Mouse (Mus musculus): ENCODE results near the gene Limk1. TPM values are rescaled to one million over a fixed set of nuclear protein-coding genes. Genes with fewer than 3 reads are reported as not detected.
A peak's percentile ranks its signal among the peaks of the same experiment; 100 is the strongest.

The Limk1 gene
- polyA plus RNA-seq, 1 experiment, result 32.2 TPM

- H3ac ChIP-seq (ENCODE audit: control insufficient read depth, insufficient read length, low read depth), result no peak overlapping the region
- no peaks in the 10 kb centered on the region for H3K27me3 ChIP-seq (ENCODE audit: control insufficient read depth, insufficient read depth, insufficient read length)
- no peaks in the 10 kb centered on the region for H3K79me2 ChIP-seq (ENCODE audit: control insufficient read depth, insufficient read depth)
- H3K79me3 ChIP-seq (ENCODE audit: low read depth), result no peaks in the 10 kb centered on the region
- peaks cover 23% of the 10 kb centered on the region for H3K36me3 ChIP-seq (ENCODE audit: control insufficient read depth, insufficient read depth)
- no peak overlapping the region for H3K4me3 ChIP-seq (ENCODE audit: insufficient read depth, poor library complexity, severe bottlenecking)
- TF ChIP-seq FOSL1 (IDR thresholded peaks at IDR 0.05; ENCODE audit: insufficient read depth, low read length, poor library complexity, severe bottlenecking), result no peak
- no peak for TF ChIP-seq CEBPB (IDR thresholded peaks at IDR 0.05; ENCODE audit: low read depth)
- TF ChIP-seq MYOD1 (IDR thresholded peaks at IDR 0.05; ENCODE audit: control insufficient read depth, insufficient read length, low read depth), result no peak
- TF ChIP-seq MAX (IDR thresholded peaks at IDR 0.05), result no peak
- TF ChIP-seq CTCF (IDR thresholded peaks at IDR 0.05; ENCODE audit: control insufficient read depth, insufficient read depth, insufficient read length), result no peak
- no peak for TF ChIP-seq USF1 (IDR thresholded peaks at IDR 0.05; ENCODE audit: low read depth)
- no peak for TF ChIP-seq MYOG (IDR thresholded peaks at IDR 0.05; ENCODE audit: control insufficient read depth, extremely low read depth, insufficient read length)
These were observed 72.6 kb downstream of the Limk1 start for GRCm38 (mm10) chr5:134615780-134616179.

GRCm38 (mm10) chr5:134615380-134615779 lies 73.0 kb downstream of the Limk1 start:
- Histone ChIP-seq H3K36me3 (ENCODE audit: control insufficient read depth, insufficient read depth) (peaks cover 19% of the 10 kb centered on the region), H3ac (ENCODE audit: control insufficient read depth, insufficient read length, low read depth) (no peak overlapping the region), H3K79me3 (ENCODE audit: low read depth) (no peaks in the 10 kb centered on the region), H3K79me2 (ENCODE audit: control insufficient read depth, insufficient read depth) (no peaks in the 10 kb centered on the region), H3K4me3 (ENCODE audit: insufficient read depth, poor library complexity, severe bottlenecking) (no peak overlapping the region), H3K27me3 (ENCODE audit: control insufficient read depth, insufficient read depth, insufficient read length) (no peaks in the 10 kb centered on the region)
- TF ChIP-seq MYOD1 (IDR thresholded peaks at IDR 0.05; ENCODE audit: control insufficient read depth, insufficient read length, low read depth) (no peak), USF1 (IDR thresholded peaks at IDR 0.05; ENCODE audit: low read depth) (no peak), MYOG (IDR thresholded peaks at IDR 0.05; ENCODE audit: control insufficient read depth, extremely low read depth, insufficient read length) (no peak), MAX (IDR thresholded peaks at IDR 0.05) (no peak), CTCF (IDR thresholded peaks at IDR 0.05; ENCODE audit: control insufficient read depth, insufficient read depth, insufficient read length) (no peak), FOSL1 (IDR thresholded peaks at IDR 0.05; ENCODE audit: insufficient read depth, low read length, poor library complexity, severe bottlenecking) (no peak), CEBPB (IDR thresholded peaks at IDR 0.05; ENCODE audit: low read depth) (no peak)

GRCm38 (mm10) chr5:134614802-134615201 lies 73.6 kb downstream of the Limk1 start, which contains the start of gene Lat2:
Gene Lat2 (minus strand): TSS chr5:134615025.
- TF ChIP-seq USF1 (IDR thresholded peaks at IDR 0.05; ENCODE audit: low read depth) (no peak), CTCF (IDR thresholded peaks at IDR 0.05; ENCODE audit: control insufficient read depth, insufficient read depth, insufficient read length) (no peak), MYOD1 (IDR thresholded peaks at IDR 0.05; ENCODE audit: control insufficient read depth, insufficient read length, low read depth) (peak; percentile 38), MAX (IDR thresholded peaks at IDR 0.05) (no peak)
- H3K79me3 ChIP-seq (ENCODE audit: low read depth), result no peaks in the 10 kb centered on the region
- H3ac ChIP-seq (ENCODE audit: control insufficient read depth, insufficient read length, low read depth), result no peak within 1 kb of the TSS
- H3K79me2 ChIP-seq (ENCODE audit: control insufficient read depth, insufficient read depth), result no peaks in the 10 kb centered on the region
- H3K4me3 ChIP-seq (ENCODE audit: insufficient read depth, poor library complexity, severe bottlenecking), result no peak within 1 kb of the TSS
- no peaks in the 10 kb centered on the region for H3K27me3 ChIP-seq (ENCODE audit: control insufficient read depth, insufficient read depth, insufficient read length)
- H3K36me3 ChIP-seq (ENCODE audit: control insufficient read depth, insufficient read depth), result peaks cover 13% of the 10 kb centered on the region

GRCm38 (mm10) chr5:134614296-134614695 lies 74.1 kb downstream of the Limk1 start:
- TF ChIP-seq MYOG (IDR thresholded peaks at IDR 0.05; ENCODE audit: control insufficient read depth, extremely low read depth, insufficient read length) (no peak), USF1 (IDR thresholded peaks at IDR 0.05; ENCODE audit: low read depth) (no peak), CEBPB (IDR thresholded peaks at IDR 0.05; ENCODE audit: low read depth) (no peak), MYOD1 (IDR thresholded peaks at IDR 0.05; ENCODE audit: control insufficient read depth, insufficient read length, low read depth) (no peak), MAX (IDR thresholded peaks at IDR 0.05) (no peak)
- peaks cover 9% of the 10 kb centered on the region for H3K36me3 ChIP-seq (ENCODE audit: control insufficient read depth, insufficient read depth)
- H3K4me3 ChIP-seq (ENCODE audit: insufficient read depth, poor library complexity, severe bottlenecking), result no peak overlapping the region
- no peaks in the 10 kb centered on the region for H3K27me3 ChIP-seq (ENCODE audit: control insufficient read depth, insufficient read depth, insufficient read length)
- no peaks in the 10 kb centered on the region for H3K79me3 ChIP-seq (ENCODE audit: low read depth)
- H3ac ChIP-seq (ENCODE audit: control insufficient read depth, insufficient read length, low read depth), result no peak overlapping the region
- no peaks in the 10 kb centered on the region for H3K79me2 ChIP-seq (ENCODE audit: control insufficient read depth, insufficient read depth)

- H3ac ChIP-seq (ENCODE audit: control insufficient read depth, insufficient read length, low read depth), result no peak overlapping the region
- TF ChIP-seq MAX (IDR thresholded peaks at IDR 0.05) (no peak), MYOD1 (IDR thresholded peaks at IDR 0.05; ENCODE audit: control insufficient read depth, insufficient read length, low read depth) (no peak), CEBPB (IDR thresholded peaks at IDR 0.05; ENCODE audit: low read depth) (no peak), CTCF (IDR thresholded peaks at IDR 0.05; ENCODE audit: control insufficient read depth, insufficient read depth, insufficient read length) (no peak), MYOG (IDR thresholded peaks at IDR 0.05; ENCODE audit: control insufficient read depth, extremely low read depth, insufficient read length) (no peak), FOSL1 (IDR thresholded peaks at IDR 0.05; ENCODE audit: insufficient read depth, low read length, poor library complexity, severe bottlenecking) (no peak), USF1 (IDR thresholded peaks at IDR 0.05; ENCODE audit: low read depth) (no peak)
- H3K79me3 ChIP-seq (ENCODE audit: low read depth), result no peaks in the 10 kb centered on the region
- H3K4me3 ChIP-seq (ENCODE audit: insufficient read depth, poor library complexity, severe bottlenecking), result no peak overlapping the region
- H3K27me3 ChIP-seq (ENCODE audit: control insufficient read depth, insufficient read depth, insufficient read length), result no peaks in the 10 kb centered on the region
- H3K36me3 ChIP-seq (ENCODE audit: control insufficient read depth, insufficient read depth), result peaks cover 5% of the 10 kb centered on the region
- H3K79me2 ChIP-seq (ENCODE audit: control insufficient read depth, insufficient read depth), result no peaks in the 10 kb centered on the region
These were observed 74.7 kb downstream of the Limk1 start for GRCm38 (mm10) chr5:134613727-134614126.

GRCm38 (mm10) chr5:134611810-134612521 lies 76.4 kb downstream of the Limk1 start:
- Histone ChIP-seq H3K79me2 (ENCODE audit: control insufficient read depth, insufficient read depth) (no peaks in the 10 kb centered on the region), H3K4me3 (ENCODE audit: insufficient read depth, poor library complexity, severe bottlenecking) (no peak overlapping the region), H3K27me3 (ENCODE audit: control insufficient read depth, insufficient read depth, insufficient read length) (no peaks in the 10 kb centered on the region), H3K79me3 (ENCODE audit: low read depth) (no peaks in the 10 kb centered on the region), H3K36me3 (ENCODE audit: control insufficient read depth, insufficient read depth) (peaks cover 4% of the 10 kb centered on the region), H3ac (ENCODE audit: control insufficient read depth, insufficient read length, low read depth) (no peak overlapping the region)
- TF ChIP-seq CTCF (IDR thresholded peaks at IDR 0.05; ENCODE audit: control insufficient read depth, insufficient read depth, insufficient read length), result no peak
- TF ChIP-seq MAX (IDR thresholded peaks at IDR 0.05), result no peak
- peak; percentile 39 for TF ChIP-seq USF1 (IDR thresholded peaks at IDR 0.05; ENCODE audit: low read depth)
- no peak for TF ChIP-seq FOSL1 (IDR thresholded peaks at IDR 0.05; ENCODE audit: insufficient read depth, low read length, poor library complexity, severe bottlenecking)
- no peak for TF ChIP-seq CEBPB (IDR thresholded peaks at IDR 0.05; ENCODE audit: low read depth)
- TF ChIP-seq MYOD1 (IDR thresholded peaks at IDR 0.05; ENCODE audit: control insufficient read depth, insufficient read length, low read depth), result peak; percentile 34

Data from C2C12 (cell line).